Mouse (Mus musculus) C2C12 (cell line): ENCODE data around the gene 6030458C11Rik.

Experiments
- CTCF ChIP-seq: IDR thresholded peaks from one replicate; pipeline ENCODE4 v1.5.1; 2011; ENCODE audit not compliant: control insufficient read depth, insufficient read depth, insufficient read length
- MAX ChIP-seq: IDR thresholded peaks from one replicate; pipeline ENCODE4 v1.6.1; 2011; ENCODE audit warnings: mild to moderate bottlenecking, control low read depth
- USF1 ChIP-seq: IDR thresholded peaks from one replicate; pipeline ENCODE4 v1.6.1; 2011; ENCODE audit warnings: low read depth, mild to moderate bottlenecking, control low read depth, moderate library complexity

- TF ChIP-seq CTCF (no peak), MAX (no peak), USF1 (no peak)
These were observed 11.8 kb downstream of the 6030458C11Rik start for GRCm38 (mm10) chr15:12812646-12813045.
